Mouse (Mus musculus) bone marrow macrophage, adult 2 months (primary cell): ENCODE measurements around the gene Ednra. TPM values are rescaled to one million over a fixed set of nuclear protein-coding genes. Genes with fewer than 3 reads are reported as not detected.

ENCODE experiments used
- H3K27ac ChIP-seq: 2 replicates; pipeline ENCODE4 v1.5.1; 2012; ENCODE audit warnings: low read depth, low read length; ENCODE audit not compliant: insufficient read depth
- H3K4me1 ChIP-seq: 2 replicates; pipeline ENCODE4 v1.6.1; 2012; ENCODE audit warnings: low read length; ENCODE audit not compliant: control insufficient read depth, insufficient read depth
- H3K4me3 ChIP-seq: 2 replicates; pipeline ENCODE4 v1.5.1; 2012; ENCODE audit warnings: mild to moderate bottlenecking, low read length, moderate library complexity; ENCODE audit not compliant: insufficient read depth
- CTCF ChIP-seq: IDR thresholded peaks from 2 replicates; pipeline ENCODE4 v1.5.1; 2012; ENCODE audit warnings: low read depth, mild to moderate bottlenecking, low read length, moderate library complexity
- POLR2A ChIP-seq: IDR thresholded peaks from 2 replicates; pipeline ENCODE4 v1.6.1; 2012; ENCODE audit warnings: mild to moderate bottlenecking, low read depth, low read length, borderline replicate concordance
- polyA plus RNA-seq: library from polyadenylated mRNA; stranded (reverse); fragments of >200 nt; gene quantifications from 2 replicates; pipeline ENCODE4 v1.2.4, GENCODE M21; 2012; ENCODE audit not compliant: missing spikeins, insufficient read depth, insufficient read length

Ednra gene
- polyA plus RNA-seq = not detected in 2 replicates

DNA sequence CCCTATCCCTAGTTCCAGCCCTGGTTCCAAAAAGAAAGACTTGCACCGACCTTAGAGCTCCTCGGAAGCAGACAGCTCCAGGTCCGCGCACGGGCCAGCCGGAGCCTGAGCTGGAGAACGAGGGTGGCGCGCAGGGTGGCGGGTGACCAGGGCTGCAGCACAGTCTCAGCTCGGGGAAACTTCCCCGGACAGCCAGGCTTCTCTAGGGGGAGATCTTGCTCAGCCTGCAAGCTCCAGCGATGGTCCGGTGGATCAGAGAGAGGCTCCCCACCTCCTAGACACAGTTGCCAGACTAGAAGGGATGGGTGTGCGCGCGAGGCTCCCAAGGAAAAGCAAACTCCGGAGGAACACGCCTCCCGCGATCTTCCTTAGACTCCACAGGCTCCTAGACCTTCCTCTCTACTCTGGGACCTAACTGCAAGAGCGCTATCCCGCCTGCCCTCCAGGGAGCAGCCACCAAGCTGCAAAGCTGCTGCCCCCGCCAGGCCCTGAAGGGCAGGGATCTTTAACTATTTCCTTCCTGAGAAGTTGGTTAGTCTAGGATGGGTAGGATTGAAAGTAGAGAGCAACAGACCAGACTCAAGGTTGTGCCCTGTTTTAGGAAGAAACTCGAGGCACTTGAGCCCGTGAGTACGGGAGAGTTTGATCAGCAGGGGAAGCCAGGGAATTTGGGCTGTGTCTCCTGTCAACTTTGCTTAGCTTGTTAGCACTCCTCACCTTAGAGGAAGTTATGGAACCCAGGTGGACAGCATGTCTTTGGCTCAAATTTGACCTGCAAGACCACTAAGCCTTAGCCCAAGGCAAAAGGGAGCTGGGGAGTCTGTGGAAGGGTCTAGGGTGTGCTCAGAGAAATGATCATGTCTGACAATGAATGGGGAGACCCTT is at the start of gene Ednra:
Gene Ednra (minus strand): TSS at position 419 of the 885 bp plus-strand sequence.
- Histone ChIP-seq H3K4me3 (no peak within 1 kb of the TSS), H3K4me1 (no peaks in the 10 kb centered on the region), H3K27ac (no peak within 1 kb of the TSS)
- TF ChIP-seq POLR2A = no peak
- no peak for TF ChIP-seq CTCF

DNA sequence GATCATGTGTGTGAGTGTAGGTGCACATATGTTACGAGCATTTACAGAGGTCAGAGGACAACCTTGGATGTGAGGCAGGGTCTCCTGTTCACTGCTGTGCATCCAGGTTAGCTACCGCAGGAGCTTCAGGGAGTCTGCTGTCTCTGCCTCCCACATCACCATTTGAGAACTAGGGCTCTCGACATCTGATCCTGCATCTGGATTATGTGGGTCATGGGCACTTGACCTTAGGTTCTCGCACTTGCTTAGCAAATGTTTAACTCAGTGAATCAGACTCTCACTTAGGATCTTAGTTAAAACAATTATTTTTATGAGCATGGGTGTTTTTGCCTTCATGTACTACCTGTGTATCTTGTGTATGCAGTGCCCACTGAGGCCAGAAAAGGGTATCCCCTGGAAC is 49.6 kb upstream of the Ednra start:
- Histone ChIP-seq H3K4me3 (no peak overlapping the region), H3K27ac (no peak overlapping the region), H3K4me1 (no peaks in the 10 kb centered on the region)
- TF ChIP-seq CTCF = no peak
- TF ChIP-seq POLR2A = no peak

DNA sequence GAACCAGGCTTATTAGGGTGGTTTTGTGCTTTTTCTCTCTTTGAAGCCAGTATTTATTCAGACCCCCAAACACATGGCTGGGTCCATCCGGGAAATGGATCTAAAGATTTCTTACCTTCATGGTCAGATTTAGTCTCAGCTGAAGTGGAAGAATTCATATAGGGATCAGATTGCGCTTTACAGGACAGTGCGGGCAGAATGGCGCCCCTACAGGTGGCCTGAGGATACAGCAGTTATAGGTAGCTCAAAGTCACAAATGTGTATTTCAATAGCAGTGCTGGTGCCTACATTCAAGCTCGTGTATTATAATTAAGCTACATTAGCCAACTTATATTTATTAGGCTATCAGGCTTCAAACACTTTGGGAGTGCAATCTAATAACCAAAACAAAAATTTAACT is 49.0 kb upstream of the Ednra start:
- Histone ChIP-seq H3K4me1 (no peaks in the 10 kb centered on the region), H3K4me3 (no peak overlapping the region), H3K27ac (no peak overlapping the region)
- TF ChIP-seq CTCF = peak; percentile 45
- TF ChIP-seq POLR2A = no peak

DNA sequence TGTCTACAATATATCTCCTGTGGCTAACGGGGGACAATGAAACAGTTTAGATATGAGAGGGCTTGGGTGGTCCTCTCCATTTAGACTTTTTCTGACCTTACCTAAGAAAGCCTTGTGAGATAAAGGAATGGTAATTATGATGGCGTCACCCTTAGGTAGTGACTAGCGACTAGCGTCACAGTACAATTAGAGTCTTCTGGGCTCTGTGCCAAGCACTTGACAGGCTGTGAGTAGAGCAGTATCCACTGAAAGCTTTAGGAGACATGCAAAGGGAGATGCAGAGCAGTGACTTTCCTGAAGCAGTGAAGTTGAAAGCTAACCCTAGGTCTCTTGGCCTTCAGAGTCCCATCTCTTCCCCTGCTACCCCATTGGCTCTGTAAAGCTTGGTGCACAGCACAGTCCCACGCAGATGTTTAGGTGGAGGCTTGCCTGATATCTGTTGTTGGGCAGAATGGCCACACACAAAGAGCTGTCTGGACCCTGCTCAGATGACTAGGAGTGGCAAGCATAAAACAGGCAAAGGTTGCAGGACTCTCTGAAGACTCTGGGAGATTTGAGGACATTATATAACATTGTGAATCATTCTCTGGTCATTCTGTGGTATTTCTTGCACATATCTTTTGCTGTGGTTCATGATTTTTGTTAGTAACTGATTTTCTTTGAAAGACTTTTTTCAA is 48.1 kb upstream of the Ednra start:
- no peak overlapping the region for H3K4me3 ChIP-seq
- H3K4me1 ChIP-seq = no peaks in the 10 kb centered on the region
- no peak overlapping the region for H3K27ac ChIP-seq
- no peak for TF ChIP-seq CTCF
- no peak for TF ChIP-seq POLR2A

GRCm38 (mm10) chr8:77770966-77771365 is 46.7 kb upstream of the Ednra start:
- no peak overlapping the region for H3K4me3 ChIP-seq
- TF ChIP-seq CTCF (no peak), POLR2A (no peak)
- H3K27ac ChIP-seq = no peak overlapping the region
- H3K4me1 ChIP-seq = no peaks in the 10 kb centered on the region

- no peaks in the 10 kb centered on the region for H3K4me1 ChIP-seq
- no peak overlapping the region for H3K27ac ChIP-seq
- TF ChIP-seq POLR2A (no peak), CTCF (no peak)
- no peak overlapping the region for H3K4me3 ChIP-seq
These were observed 44.7 kb upstream of the Ednra start for GRCm38 (mm10) chr8:77768916-77769315.

GRCm38 (mm10) chr8:77764253-77764652 is 40.0 kb upstream of the Ednra start:
- Histone ChIP-seq H3K27ac (no peak overlapping the region), H3K4me3 (no peak overlapping the region), H3K4me1 (no peaks in the 10 kb centered on the region)
- TF ChIP-seq POLR2A = no peak
- TF ChIP-seq CTCF = no peak

- no peak overlapping the region for H3K4me3 ChIP-seq
- TF ChIP-seq POLR2A = no peak
- no peak for TF ChIP-seq CTCF
- no peaks in the 10 kb centered on the region for H3K4me1 ChIP-seq
- H3K27ac ChIP-seq = no peak overlapping the region
These were observed 38.7 kb upstream of the Ednra start for GRCm38 (mm10) chr8:77762967-77763366.

DNA sequence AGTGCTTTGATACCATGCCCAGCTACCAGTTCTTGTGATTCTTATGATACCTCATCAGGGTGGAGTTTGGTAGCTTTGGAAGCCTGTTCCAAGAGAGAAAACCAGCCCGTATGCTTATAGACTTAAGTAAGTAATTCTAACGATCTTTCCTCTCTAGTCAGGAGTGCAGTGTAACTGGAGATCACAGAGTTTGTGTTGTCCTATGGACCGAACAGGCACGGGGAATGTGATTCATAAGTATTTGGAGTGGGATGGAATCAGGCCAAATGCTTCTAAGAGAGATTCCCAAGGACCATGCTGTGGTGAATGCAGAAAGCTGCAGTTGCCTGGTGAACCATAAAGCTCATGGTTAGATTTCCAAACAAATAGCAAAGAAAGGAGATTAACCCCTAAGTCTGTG is 31.2 kb upstream of the Ednra start:
- no peak for TF ChIP-seq POLR2A
- Histone ChIP-seq H3K4me1 (no peaks in the 10 kb centered on the region), H3K27ac (no peak overlapping the region), H3K4me3 (no peak overlapping the region)

DNA sequence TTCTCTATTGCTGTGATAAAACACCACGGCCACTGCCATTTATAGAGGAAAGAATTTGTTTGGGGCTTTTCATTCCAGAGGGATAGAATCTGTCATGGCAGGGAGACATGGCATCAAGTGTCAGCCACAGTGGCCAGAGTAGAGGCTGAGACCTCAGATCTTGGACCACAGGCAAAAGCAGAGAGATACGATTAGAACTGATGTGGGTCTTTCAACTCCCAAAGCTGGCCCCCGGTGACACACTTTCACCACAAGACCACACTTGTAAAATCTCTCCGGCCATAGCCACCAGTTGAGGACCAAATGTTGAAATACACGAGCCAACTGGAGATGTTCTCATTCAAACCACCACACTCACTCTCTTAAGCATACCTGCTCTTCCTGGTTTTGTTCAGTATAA is 29.5 kb upstream of the Ednra start:
- TF ChIP-seq POLR2A (no peak), CTCF (no peak)
- H3K4me1 ChIP-seq = no peaks in the 10 kb centered on the region
- H3K27ac ChIP-seq = no peak overlapping the region
- H3K4me3 ChIP-seq = no peak overlapping the region
